ENCODE assay signal across 9 mouse cellular contexts in the genomic region with DNA sequence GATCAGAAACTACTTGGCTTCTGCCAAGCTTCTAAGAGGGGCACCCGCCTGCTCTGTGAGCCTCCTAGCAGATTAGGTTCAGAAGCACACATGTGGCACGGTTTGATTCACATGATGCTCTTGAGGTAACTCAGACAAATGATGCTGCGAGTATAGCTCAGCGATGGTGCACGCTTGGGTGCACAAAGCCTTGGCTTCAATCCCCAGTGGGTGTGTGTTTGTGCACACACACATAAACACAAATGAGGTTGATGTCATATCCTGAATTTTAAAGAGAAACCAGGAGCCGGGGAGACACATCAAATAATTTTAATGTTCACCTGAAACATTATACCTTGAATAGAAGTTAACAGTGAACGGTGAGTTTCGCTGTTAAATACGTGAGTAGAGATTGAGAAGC. TPM values are rescaled to one million over a fixed set of nuclear protein-coding genes. Genes with fewer than 3 reads are reported as not detected.
A peak's percentile ranks its signal among the peaks of the same experiment; 100 is the strongest.
DNase-seq lines count a peak whose midpoint lies in the region; ATAC-seq and TF ChIP-seq lines count a peak whose summit lies in the region.
"Had no signal": no experiment of that assay in that cellular context is flagged by ENCODE, and none has a peak within 500 bp of the region (broad histone marks: within the 10 kb centered on the region; RNA-seq: fewer than 3 reads in every experiment).

No protein-coding gene starts in this region.

- H3K27me3 ChIP-seq in limb, embryonic 14.5 days (ENCODE audit: control insufficient read depth, insufficient read depth, low read length), result no peaks in the 10 kb centered on the region
- H3K27me3 ChIP-seq: megakaryocyte, embryonic 14.5 days had no signal

- no peak for ATAC-seq in limb, embryonic 14.5 days (ENCODE audit: low FRiP score, low read depth)

- peak overlapping the region; percentile 35; the same call in 1 of the 2 replicates for H3K4me2 ChIP-seq in limb, embryonic 14.5 days (replicated peaks; ENCODE audit: low read depth, low read length, severe bottlenecking)

- H3K9me3 ChIP-seq in limb, embryonic 14.5 days (ENCODE audit: control insufficient read depth, low read length), result no peaks in the 10 kb centered on the region

- H3K4me3 ChIP-seq in limb, embryonic 14.5 days (replicated peaks; ENCODE audit: low read length), result no peak overlapping the region

- WGBS in limb, embryonic 14.5 days, result 74% methylated on average over 9 of the region's 9 CpGs

- peak; percentile 59 for DNase-seq in cerebellum, adult 11-12 months
- no peak for DNase-seq in cerebellum, adult 11 months
- peak; percentile 31 for DNase-seq in testis, postnatal 10 days (ENCODE audit: low spot score)
- DNase-seq in testis, postnatal 14 days (ENCODE audit: low spot score), result no peak
- no peak for DNase-seq in limb, embryonic 14.5 days (ENCODE audit: low spot score)
- DNase-seq in ovary, postnatal 36 days (ENCODE audit: low spot score), result no peak
- DNase-seq in left cerebral cortex, postnatal 25 days (ENCODE audit: low spot score in 2 of 2), result no peak
- DNase-seq in layer of hippocampus, adult 18-20 months (ENCODE audit: low spot score in 2 of 2), result no peak

- no peaks in the 10 kb centered on the region for H3K36me3 ChIP-seq in limb, embryonic 14.5 days (ENCODE audit: control insufficient read depth, insufficient read depth, low read length)

- H3K9ac ChIP-seq in limb, embryonic 14.5 days (ENCODE audit: low read depth, low read length, severe bottlenecking), result no peak overlapping the region

- H3K27ac ChIP-seq in limb, embryonic 14.5 days (replicated peaks; ENCODE audit: low read depth, low read length), result no peak overlapping the region

- peaks cover 6% of the 10 kb centered on the region; the same call in 1 of the 2 replicates for H3K4me1 ChIP-seq in limb, embryonic 14.5 days (ENCODE audit: control insufficient read depth, insufficient read depth, low read length)

- TF ChIP-seq POLR2A in limb, embryonic 14.5 days (IDR thresholded peaks at IDR 0.05; ENCODE audit: borderline replicate concordance, extremely low read depth, insufficient read depth, insufficient read length), result no peak

- intact Hi-C loops in left cerebral cortex, postnatal 25 days (cut with DNase I), result no loop called here

RNA-seq across cellular contexts. Expression of a gene that starts 6.6 kb away (rescaled TPM):
- polyA plus RNA-seq in limb, embryonic 14.5 days (2012; rRNA removed), result 28.1 and 38.0 TPM in 2 replicates
- polyA plus RNA-seq in limb, embryonic 14.5 days (2014; fragmentation: Nextera tagmentation; extraction: Ambion mirVana), result 7.3 and 11.4 TPM in 2 replicates
- total RNA-seq in left cerebral cortex, postnatal 25 days (2021), result 100 to 1,000 TPM; 224 to 230 TPM
- total RNA-seq in layer of hippocampus, adult 18-20 months (2021), result 100 to 1,000 TPM; 168 to 176 TPM

Comparison
In these comparisons a context has a peak if more than half of its experiments do, and no peak if none do; other contexts are left out.
1. DNase-seq: peak in cerebellum, adult 11-12 months (single experiment) and testis, postnatal 10 days (single experiment); none in cerebellum, adult 11 months (single experiment), testis, postnatal 14 days (single experiment), limb, embryonic 14.5 days (single experiment), ovary, postnatal 36 days (single experiment), left cerebral cortex, postnatal 25 days (0 of 2) and layer of hippocampus, adult 18-20 months (0 of 2).